Mouse (Mus musculus): ENCODE measurements at regions not wholly inside any gene's neighbourhood (a gene's known extent, or its start where the extent isn't known, plus 50 kb on each side); places are given as distances from the start of the nearest gene placed in this dataset.

DNA sequence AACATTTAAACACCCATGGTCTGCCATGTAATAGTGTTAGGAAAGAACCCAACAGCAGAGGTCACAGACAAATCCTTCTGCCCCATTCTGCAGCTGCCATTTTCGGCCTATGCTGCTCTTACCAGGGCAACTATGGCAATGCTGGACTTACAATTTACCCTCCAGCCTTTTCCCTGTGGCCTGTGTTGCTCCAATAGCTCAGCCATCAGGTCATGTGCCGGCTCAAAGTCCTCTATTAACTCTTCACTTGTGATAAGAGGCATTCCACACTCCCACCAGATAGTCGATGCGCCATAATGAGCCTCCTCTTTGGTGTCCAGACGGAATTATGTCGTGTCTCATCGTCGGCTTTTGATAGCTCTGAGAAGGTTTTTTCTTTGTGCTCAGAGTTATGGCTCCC, 214.7 kb upstream of the Ccdc122 start:
- no peak for DNase-seq (ENCODE audit: low read depth)

GRCm38 (mm10) chr14:76821484-76821883, 215.1 kb upstream of the Ccdc122 start:
- DNase-seq (ENCODE audit: low read depth), result no peak

GRCm38 (mm10) chr14:76820989-76821388, 215.6 kb upstream of the Ccdc122 start:
- no peak for DNase-seq (ENCODE audit: low read depth)

- no peak for DNase-seq (ENCODE audit: low read depth)
Observed at GRCm38 (mm10) chr14:76819690-76820089, 216.9 kb upstream of the Ccdc122 start.

DNA sequence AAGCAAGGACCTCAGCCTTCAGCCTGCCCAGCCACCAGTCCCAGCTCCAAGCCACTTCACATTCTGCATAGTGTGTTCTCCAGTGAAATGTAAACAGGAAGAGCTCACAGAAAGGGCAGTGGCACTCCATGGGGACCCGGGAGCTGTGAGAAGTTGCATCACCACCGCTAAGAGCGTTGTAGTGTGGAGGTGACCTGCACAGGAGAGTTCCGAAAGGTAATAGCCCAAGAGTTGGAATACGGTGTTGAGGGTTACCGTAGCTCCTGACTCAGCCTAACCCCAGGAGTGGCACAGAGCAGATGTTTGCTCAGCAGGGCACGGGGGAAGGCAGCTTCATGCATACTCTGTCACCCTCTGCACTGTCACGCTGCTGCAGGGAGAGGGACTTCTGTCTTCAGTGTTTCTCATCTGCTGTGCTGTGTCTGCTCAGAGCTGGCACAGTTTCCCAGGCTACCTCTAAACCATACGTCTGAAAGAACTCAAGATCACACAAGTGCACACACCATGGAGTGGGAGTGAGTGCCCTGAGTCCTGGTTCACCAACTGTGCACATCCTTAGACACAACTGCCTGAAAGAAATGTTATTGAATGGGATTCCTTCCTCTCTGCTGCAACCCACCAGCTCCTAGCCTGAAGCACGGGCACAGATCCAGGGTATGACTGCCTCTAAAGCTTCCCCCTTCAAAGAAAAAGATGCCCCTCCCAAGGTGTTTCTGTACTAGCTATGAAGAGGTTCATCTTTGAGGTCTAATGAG, 218.1 kb upstream of the Ccdc122 start:
- no peak for DNase-seq (ENCODE audit: low read depth)

DNA sequence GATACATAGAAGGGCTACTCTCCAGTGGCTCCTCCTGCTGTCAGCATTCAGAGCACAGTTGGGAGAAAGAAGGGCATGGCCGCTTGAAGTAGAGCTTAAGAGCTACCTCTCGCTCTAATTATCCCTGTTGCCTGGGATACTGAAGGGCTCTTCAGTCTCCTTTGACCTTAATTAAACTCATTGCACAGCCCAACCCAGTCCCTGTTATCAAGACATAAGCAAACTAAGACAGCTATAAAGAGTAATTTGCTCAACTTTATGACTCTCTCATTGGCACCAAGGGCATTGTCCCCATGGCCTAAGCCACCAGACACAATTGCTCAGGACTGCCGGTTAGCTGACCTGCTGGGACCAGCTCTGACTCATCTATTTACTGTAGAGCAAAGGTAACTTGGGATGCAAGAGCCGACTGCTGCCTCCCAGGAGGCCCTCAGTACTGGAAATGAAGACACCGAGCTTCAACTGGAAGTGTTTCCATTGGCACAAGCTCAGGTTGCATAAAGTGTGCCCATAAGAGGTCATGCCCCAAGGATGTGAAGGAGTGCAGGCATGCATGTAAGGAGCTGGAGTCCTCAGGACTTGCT, 219.3 kb upstream of the Ccdc122 start:
- DNase-seq (ENCODE audit: low read depth), result no peak

DNA sequence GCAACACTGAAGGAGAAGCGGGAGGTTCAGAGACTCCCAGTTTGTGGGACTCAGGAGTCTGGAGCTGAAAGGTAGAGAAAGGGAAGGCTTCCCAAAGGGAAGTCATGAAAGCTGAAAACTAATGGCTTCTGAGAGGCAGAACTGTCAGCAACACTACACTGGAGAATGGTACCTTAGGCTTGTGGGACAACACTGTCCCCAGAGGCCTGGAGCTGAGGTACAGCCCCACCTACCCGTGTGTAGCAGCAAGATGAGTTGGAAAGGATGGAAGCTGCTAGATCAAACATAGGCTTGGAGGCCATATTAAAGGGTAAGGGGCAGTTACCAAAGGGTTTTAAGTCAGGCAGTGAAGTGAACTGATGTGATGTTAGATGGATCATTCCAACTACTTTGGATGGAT, 219.9 kb upstream of the Ccdc122 start:
- no peak for DNase-seq (ENCODE audit: low read depth)

DNA sequence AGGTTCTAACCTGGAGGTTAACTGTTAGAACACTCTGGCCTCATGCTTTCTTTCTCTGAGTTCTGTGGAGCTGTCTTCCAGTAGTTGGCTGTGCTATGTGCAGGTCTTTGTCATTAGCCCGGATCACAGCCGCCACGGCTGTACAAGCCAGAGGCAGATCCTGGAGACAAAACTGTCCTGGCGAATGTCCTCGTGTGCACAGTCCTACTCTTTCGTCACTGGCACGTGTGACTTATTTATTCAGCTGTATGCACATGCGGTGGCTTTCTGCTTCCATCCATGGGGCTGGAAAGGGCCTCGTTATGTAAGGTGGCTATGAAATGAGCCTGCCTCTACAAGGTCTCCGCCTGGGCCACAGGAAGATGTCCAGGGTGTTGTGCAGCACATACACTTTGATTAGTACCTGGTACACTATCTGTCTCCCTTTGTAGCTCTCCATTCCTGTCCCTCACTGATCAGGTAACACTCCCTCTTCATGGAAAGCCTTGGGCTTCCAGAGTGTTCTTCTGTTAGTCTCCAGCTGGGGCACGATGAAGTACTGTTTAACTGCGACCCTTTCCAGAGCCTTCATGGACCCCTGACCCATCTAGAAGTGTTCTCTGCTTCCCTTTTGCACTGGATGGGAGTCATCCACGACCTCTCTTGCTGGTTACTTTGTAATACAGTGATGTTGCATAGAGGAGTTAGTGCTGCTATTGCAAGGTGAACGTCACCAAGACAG, 224.3 kb upstream of the Ccdc122 start:
- no peak for DNase-seq (ENCODE audit: low read depth)

DNA sequence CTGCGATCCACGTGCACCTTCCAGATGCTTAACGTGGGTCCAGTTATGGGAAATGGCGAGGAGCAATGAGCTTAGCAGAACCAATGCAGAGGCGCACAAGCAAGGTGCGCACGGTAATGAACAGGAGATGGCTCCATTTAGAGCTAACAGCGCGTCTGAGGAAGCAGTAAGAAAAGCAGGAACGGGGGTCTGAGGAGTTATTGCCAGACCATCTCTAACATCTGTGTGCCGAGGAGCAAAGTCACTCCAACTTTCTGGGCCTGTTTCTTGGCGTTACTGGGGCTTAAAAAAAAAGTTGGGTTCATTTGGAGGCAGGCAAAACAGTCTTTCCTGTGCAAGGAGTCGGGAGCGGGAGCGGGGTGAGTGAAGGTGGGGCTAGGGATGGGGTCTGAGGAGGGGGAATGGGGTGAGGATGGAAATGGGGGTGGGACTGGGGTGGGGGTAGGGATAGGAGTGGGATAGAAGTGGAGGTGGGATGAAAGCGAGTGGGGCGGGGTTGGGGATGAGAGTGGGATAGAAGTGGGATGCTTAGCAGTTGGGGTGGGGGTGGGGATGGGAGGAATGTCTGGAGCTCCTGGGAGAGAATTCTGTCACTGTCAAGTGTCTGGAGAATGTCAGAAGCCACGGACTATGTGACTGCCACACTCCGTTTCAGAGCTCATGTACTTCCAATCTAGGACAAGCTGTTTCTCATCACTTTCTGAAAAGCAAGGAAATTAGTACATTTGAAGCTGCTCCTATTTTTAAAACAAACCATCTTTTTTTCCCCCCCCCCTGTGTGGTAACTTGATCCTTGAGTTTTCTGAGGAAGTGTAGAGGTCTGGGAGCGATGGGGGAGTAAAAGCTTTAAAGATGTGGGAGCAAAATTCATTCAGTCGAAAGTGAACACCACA, 225.6 kb upstream of the Ccdc122 start:
- no peak for DNase-seq (ENCODE audit: low read depth)

DNA sequence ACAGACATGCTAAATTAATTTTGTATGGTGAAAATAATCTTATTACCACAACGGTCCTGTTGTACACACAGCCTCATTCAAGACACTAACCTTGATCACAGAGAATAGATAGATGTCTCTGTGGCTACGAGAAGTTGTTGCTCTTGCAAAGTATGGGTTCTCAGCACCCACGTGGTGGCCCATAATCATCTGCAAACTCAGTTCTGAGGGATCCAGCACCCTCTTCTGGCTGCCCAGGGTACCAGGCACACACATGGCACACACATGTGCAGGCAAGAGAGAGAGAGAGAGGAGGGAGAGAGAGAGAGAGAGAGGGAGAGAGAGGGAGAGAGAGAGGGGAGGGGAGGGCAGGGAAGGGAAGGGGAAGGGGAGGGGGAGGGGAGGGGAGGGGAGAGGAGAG, 226.5 kb upstream of the Ccdc122 start:
- no peak for DNase-seq (ENCODE audit: low read depth)

DNA sequence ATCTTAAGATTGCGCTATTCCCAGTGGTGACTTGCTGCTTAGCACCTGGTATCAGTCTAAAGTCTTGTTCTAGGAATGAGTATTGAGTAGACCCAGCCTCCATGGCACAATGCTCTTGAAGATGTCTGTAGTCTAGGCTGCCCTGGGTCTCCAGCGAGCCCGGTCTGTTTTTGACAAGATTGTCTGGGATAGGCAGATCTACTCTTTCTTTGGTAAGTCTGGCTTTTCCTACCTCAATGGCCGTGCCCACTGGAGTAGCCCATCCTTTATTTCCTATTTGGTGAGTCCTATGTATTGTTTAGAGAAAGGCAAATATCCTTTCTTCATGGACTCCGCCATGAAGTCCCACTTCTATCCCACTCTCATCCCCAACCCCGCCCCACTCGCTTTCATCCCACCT, 227.2 kb upstream of the Ccdc122 start:
- no peak for DNase-seq (ENCODE audit: low read depth)

- no peak for DNase-seq (ENCODE audit: low read depth)
Observed at GRCm38 (mm10) chr14:76805151-76805785, 231.3 kb upstream of the Ccdc122 start.

- DNase-seq (ENCODE audit: low read depth), result no peak
Observed at GRCm38 (mm10) chr14:76804447-76805150, 232.0 kb upstream of the Ccdc122 start.

DNA sequence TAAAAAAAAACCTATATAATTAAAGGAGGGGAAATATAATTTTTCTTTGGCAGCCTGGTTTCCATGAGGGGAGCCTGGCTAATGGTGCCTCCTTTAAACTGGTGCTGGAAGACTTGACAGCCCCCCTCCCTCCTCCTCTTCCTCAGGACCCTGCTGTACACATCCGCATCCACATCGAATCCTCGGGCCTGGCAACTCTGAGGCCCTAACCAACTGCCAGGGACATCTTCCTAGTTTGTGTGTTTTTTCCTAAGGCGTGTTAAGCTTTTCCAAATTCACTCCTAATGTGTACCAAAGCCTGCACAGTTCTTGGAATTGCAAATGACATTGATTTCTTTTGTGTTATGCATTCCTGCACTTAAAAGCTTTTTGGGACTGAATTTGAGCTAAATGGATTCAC, 236.4 kb upstream of the Ccdc122 start:
- no peak for DNase-seq (ENCODE audit: low read depth)

GRCm38 (mm10) chr14:76799741-76800140, 236.8 kb upstream of the Ccdc122 start:
- DNase-seq (ENCODE audit: low read depth), result no peak

DNA sequence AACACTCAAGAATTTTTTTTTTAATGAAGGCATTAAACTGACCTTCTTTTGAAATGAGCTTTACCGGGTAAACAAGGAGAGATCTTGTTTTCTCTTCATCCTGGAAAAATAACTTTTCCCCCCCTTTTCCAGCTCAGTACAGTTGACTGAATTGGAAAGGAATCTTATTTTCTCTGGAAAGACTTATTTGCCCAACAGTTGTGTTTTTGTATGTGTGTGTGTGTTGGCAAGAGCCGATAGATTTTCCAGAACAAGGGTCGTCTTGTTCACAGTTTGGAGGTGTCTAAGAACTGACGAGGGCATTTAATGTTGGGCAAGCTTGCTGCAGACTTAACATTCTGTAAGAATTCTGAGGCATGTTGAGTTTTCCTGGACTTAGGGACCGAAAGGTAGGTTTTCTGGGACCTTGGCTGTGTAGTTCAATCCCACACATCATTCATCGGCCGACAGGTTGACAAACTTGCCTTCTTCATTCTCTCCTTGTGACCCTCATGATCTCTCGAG, 237.6 kb upstream of the Ccdc122 start:
- DNase-seq (ENCODE audit: low read depth), result no peak

GRCm38 (mm10) chr14:76798488-76798887, 238.1 kb upstream of the Ccdc122 start:
- no peak for DNase-seq (ENCODE audit: low read depth)

DNA sequence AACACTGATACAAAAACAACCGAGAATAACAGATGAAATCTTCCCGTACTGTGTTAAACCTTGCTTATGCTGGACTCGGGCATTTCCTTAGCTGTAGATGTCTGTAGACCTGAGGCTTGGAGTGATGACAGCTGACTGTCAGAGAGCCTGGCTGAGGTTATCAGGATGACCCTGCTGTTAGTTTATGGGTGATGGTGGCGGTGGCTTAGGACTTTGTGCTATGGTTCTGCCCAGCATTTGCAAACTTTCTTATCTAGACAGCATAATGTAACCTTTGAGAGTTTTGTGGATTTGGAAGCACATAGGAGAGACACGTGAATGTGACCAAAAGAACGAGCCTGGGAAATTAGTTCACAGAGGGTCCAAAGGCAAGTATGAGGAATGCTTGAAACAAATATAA, 239.1 kb upstream of the Ccdc122 start:
- no peak for DNase-seq (ENCODE audit: low read depth)

DNA sequence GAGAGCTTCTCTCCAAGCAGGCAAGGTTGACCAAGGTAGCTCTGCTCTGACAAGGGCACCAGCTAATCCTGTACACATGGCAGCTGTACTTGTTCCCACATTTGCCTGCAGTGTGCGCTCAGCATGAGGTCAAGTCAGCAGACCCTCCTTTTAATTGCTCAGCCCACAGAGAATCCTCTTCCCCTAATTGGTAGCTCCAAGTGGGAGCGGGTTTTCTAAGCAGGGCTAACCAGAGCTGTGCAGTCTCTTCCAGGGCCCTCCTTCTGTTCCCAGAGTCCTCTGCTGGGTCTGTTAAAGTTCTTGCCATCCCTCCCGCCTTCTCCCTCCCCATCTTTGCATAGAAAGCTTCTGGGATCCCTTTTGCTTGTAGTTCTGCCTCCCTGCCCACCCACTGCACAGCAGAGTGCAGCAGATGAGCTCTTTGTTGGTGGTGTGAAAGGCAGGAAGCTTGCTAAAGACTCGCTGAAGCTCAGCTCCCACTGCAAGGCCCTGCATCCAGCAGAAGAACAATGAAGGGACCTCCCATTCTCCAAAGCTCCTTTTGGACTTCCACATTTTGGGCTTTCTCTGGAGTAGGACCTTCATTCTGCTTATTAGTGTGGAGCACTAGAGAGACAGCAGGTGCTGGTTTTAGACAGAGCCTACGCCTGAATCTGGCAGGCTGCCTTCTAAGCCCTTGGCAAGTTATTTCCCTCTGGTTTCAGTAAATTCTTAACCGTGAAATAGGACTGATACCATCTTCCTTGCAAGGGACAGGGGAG, 235.3 kb upstream of the Serp2 start:
- no peak for DNase-seq (ENCODE audit: low read depth)

- no peak for DNase-seq (ENCODE audit: low read depth)
Observed at GRCm38 (mm10) chr14:76789376-76789775, 232.7 kb upstream of the Serp2 start.

Data from naive thymus-derived CD4-positive, alpha-beta T cell, adult 2 months (primary cell).